Mouse (Mus musculus): ENCODE results near the gene Lmo7. TPM values are rescaled to one million over a fixed set of nuclear protein-coding genes. Genes with fewer than 3 reads are reported as not detected.
A peak's percentile ranks its signal among the peaks of the same experiment; 100 is the strongest.

Lmo7 gene
- total RNA-seq, 2 experiments from 2014 or later, result not detected

- no peak for ATAC-seq (replicated peaks; ENCODE audit: low FRiP score, low TSS enrichment, poor library complexity, severe bottlenecking)
Measured at GRCm38 (mm10) chr14:101776296-101777128, 46.8 kb downstream of the Lmo7 start.

GRCm38 (mm10) chr14:101777129-101777493 is 47.4 kb downstream of the Lmo7 start:
- no peak for ATAC-seq (replicated peaks; ENCODE audit: low FRiP score, low TSS enrichment, poor library complexity, severe bottlenecking)

GRCm38 (mm10) chr14:101778426-101778825 is 48.7 kb downstream of the Lmo7 start:
- no peak for ATAC-seq (replicated peaks; ENCODE audit: low FRiP score, low TSS enrichment, poor library complexity, severe bottlenecking)

GRCm38 (mm10) chr14:101780016-101780415 is 50.3 kb downstream of the Lmo7 start:
- no peak for ATAC-seq (replicated peaks; ENCODE audit: low FRiP score, low TSS enrichment, poor library complexity, severe bottlenecking)

- no peak for ATAC-seq (replicated peaks; ENCODE audit: low FRiP score, low TSS enrichment, poor library complexity, severe bottlenecking)
Measured at GRCm38 (mm10) chr14:101781219-101781618, 51.5 kb downstream of the Lmo7 start.

GRCm38 (mm10) chr14:101781943-101782510 is 52.3 kb downstream of the Lmo7 start:
- peak; percentile 74 for ATAC-seq (replicated peaks; ENCODE audit: low FRiP score, low TSS enrichment, poor library complexity, severe bottlenecking)

- no peak for ATAC-seq (replicated peaks; ENCODE audit: low FRiP score, low TSS enrichment, poor library complexity, severe bottlenecking)
Measured at GRCm38 (mm10) chr14:101784315-101784945, 54.7 kb downstream of the Lmo7 start.

- ATAC-seq (replicated peaks; ENCODE audit: low FRiP score, low TSS enrichment, poor library complexity, severe bottlenecking), result no peak
Measured at GRCm38 (mm10) chr14:101787903-101788302, 58.1 kb downstream of the Lmo7 start.

GRCm38 (mm10) chr14:101788475-101788874 is 58.7 kb downstream of the Lmo7 start:
- no peak for ATAC-seq (replicated peaks; ENCODE audit: low FRiP score, low TSS enrichment, poor library complexity, severe bottlenecking)

GRCm38 (mm10) chr14:101794553-101795177 is 64.9 kb downstream of the Lmo7 start:
- ATAC-seq (replicated peaks; ENCODE audit: low FRiP score, low TSS enrichment, poor library complexity, severe bottlenecking), result no peak

GRCm38 (mm10) chr14:101797930-101798500 is 68.3 kb downstream of the Lmo7 start:
- ATAC-seq (replicated peaks; ENCODE audit: low FRiP score, low TSS enrichment, poor library complexity, severe bottlenecking), result no peak

- no peak for ATAC-seq (replicated peaks; ENCODE audit: low FRiP score, low TSS enrichment, poor library complexity, severe bottlenecking)
Measured at GRCm38 (mm10) chr14:101798766-101799165, 69.0 kb downstream of the Lmo7 start.

GRCm38 (mm10) chr14:101801674-101802073 is 71.9 kb downstream of the Lmo7 start:
- no peak for ATAC-seq (replicated peaks; ENCODE audit: low FRiP score, low TSS enrichment, poor library complexity, severe bottlenecking)

GRCm38 (mm10) chr14:101804119-101804518 is 74.4 kb downstream of the Lmo7 start:
- ATAC-seq (replicated peaks; ENCODE audit: low FRiP score, low TSS enrichment, poor library complexity, severe bottlenecking), result no peak

- no peak for ATAC-seq (replicated peaks; ENCODE audit: low FRiP score, low TSS enrichment, poor library complexity, severe bottlenecking)
Measured at GRCm38 (mm10) chr14:101804562-101805327, 75.0 kb downstream of the Lmo7 start.

GRCm38 (mm10) chr14:101805328-101805697 is 75.6 kb downstream of the Lmo7 start:
- no peak for ATAC-seq (replicated peaks; ENCODE audit: low FRiP score, low TSS enrichment, poor library complexity, severe bottlenecking)

- ATAC-seq (replicated peaks; ENCODE audit: low FRiP score, low TSS enrichment, poor library complexity, severe bottlenecking), result no peak
Measured at GRCm38 (mm10) chr14:101806058-101806457, 76.3 kb downstream of the Lmo7 start.

GRCm38 (mm10) chr14:101806607-101807006 is 76.8 kb downstream of the Lmo7 start:
- no peak for ATAC-seq (replicated peaks; ENCODE audit: low FRiP score, low TSS enrichment, poor library complexity, severe bottlenecking)

GRCm38 (mm10) chr14:101816450-101816849 is 86.7 kb downstream of the Lmo7 start:
- ATAC-seq (replicated peaks; ENCODE audit: low FRiP score, low TSS enrichment, poor library complexity, severe bottlenecking), result no peak
